Mouse (Mus musculus) ES-E14 (cell line): ENCODE measurements around the gene 2810459M11Rik. TPM values are rescaled to one million over a fixed set of nuclear protein-coding genes. Genes with fewer than 3 reads are reported as not detected.

Source experiments
- DNase-seq: peaks from one replicate; pipeline ENCODE4 v3.0.0-alpha.2; 2013; ENCODE audit warnings: low read depth, low spot score
- H3K27ac ChIP-seq: 2 replicates; pipeline ENCODE4 v1.5.1; 2012; ENCODE audit warnings: low read depth, mild to moderate bottlenecking, low read length, moderate library complexity, mixed read lengths; ENCODE audit not compliant: poor library complexity, insufficient read depth, severe bottlenecking
- H3K36me3 ChIP-seq: 2 replicates; pipeline ENCODE4 v1.6.1; 2012; ENCODE audit warnings: mild to moderate bottlenecking, low read length, moderate library complexity, mixed read lengths; ENCODE audit not compliant: control insufficient read depth, poor library complexity, insufficient read depth, severe bottlenecking
- H3K4me1 ChIP-seq, 2 experiments: fragments of 150-350 bp in 1 of 2; sonication (generic) in 1 of 2; 2 replicates each; pipeline ENCODE4 v1.6.1; 2012; ENCODE audit warnings: low read length in 2 of 2, mild to moderate bottlenecking in 1 of 2, mixed read lengths in 1 of 2; ENCODE audit not compliant: control insufficient read depth in 2 of 2, insufficient read depth in 2 of 2, poor library complexity in 1 of 2
- H3K4me3 ChIP-seq, 2 experiments: fragments of 150-350 bp in 1 of 2; sonication (generic) in 1 of 2; 2 replicates each; pipeline ENCODE4 v1.5.1; 2012; ENCODE audit warnings: low read length in 2 of 2, low read depth in 1 of 2, mild to moderate bottlenecking in 1 of 2, mixed read lengths in 1 of 2; ENCODE audit not compliant: insufficient read depth in 1 of 2, poor library complexity in 1 of 2, severe bottlenecking in 1 of 2
- H3K9ac ChIP-seq: 2 replicates; pipeline ENCODE4 v1.6.1; 2012; ENCODE audit warnings: low read depth, mild to moderate bottlenecking, low read length, mixed read lengths; ENCODE audit not compliant: poor library complexity, insufficient read depth, severe bottlenecking
- H3K9me3 ChIP-seq: fragments of 150-350 bp; sonication (generic); 2 replicates; pipeline ENCODE4 v1.6.1; 2012; ENCODE audit warnings: low read depth, mild to moderate bottlenecking, low read length; ENCODE audit not compliant: control insufficient read depth, insufficient read depth
- CHD2 ChIP-seq: IDR thresholded peaks from 2 replicates; pipeline ENCODE4 v1.6.1; 2014; ENCODE audit warnings: mild to moderate bottlenecking, low read depth, low read length, inconsistent platforms
- HCFC1 ChIP-seq: IDR thresholded peaks from 2 replicates; pipeline ENCODE4 v1.6.1; 2012; ENCODE audit warnings: low read length, inconsistent platforms, borderline replicate concordance; ENCODE audit not compliant: insufficient read depth
- MAFK ChIP-seq: IDR thresholded peaks from 2 replicates; pipeline ENCODE4 v1.6.1; 2014; ENCODE audit warnings: mild to moderate bottlenecking, low read depth, low read length, inconsistent platforms; ENCODE audit not compliant: insufficient read depth
- ZC3H11A ChIP-seq: IDR thresholded peaks from 2 replicates; pipeline ENCODE4 v1.6.1; 2012; ENCODE audit warnings: low read depth, mild to moderate bottlenecking, inconsistent platforms, low read length, borderline replicate concordance
- ZNF384 ChIP-seq: IDR thresholded peaks from 2 replicates; pipeline ENCODE4 v1.6.1; 2012; ENCODE audit warnings: low read depth, low read length, inconsistent platforms
- in situ Hi-C, 2 experiments: fragments of 600-800 bp; cut with MboI; formaldehyde crosslinking; loops; one replicate each; pipeline ENCODE4 v1.15.1; 2025; ENCODE audit warnings: low sequenced_read_pairs in 2 of 2, inconsistent platforms in 1 of 2; ENCODE audit not compliant: unreplicated experiment in 2 of 2
- total RNA-seq: library from RNA; depleted of rRNA; stranded (reverse); fragments of 300-350 nt; gene quantifications from 2 replicates; pipeline ENCODE4 v1.2.3, GENCODE M21; 2012; rRNA removed

The 2810459M11Rik gene
- 0.48 and 0.67 TPM in 2 replicates for total RNA-seq

DNA sequence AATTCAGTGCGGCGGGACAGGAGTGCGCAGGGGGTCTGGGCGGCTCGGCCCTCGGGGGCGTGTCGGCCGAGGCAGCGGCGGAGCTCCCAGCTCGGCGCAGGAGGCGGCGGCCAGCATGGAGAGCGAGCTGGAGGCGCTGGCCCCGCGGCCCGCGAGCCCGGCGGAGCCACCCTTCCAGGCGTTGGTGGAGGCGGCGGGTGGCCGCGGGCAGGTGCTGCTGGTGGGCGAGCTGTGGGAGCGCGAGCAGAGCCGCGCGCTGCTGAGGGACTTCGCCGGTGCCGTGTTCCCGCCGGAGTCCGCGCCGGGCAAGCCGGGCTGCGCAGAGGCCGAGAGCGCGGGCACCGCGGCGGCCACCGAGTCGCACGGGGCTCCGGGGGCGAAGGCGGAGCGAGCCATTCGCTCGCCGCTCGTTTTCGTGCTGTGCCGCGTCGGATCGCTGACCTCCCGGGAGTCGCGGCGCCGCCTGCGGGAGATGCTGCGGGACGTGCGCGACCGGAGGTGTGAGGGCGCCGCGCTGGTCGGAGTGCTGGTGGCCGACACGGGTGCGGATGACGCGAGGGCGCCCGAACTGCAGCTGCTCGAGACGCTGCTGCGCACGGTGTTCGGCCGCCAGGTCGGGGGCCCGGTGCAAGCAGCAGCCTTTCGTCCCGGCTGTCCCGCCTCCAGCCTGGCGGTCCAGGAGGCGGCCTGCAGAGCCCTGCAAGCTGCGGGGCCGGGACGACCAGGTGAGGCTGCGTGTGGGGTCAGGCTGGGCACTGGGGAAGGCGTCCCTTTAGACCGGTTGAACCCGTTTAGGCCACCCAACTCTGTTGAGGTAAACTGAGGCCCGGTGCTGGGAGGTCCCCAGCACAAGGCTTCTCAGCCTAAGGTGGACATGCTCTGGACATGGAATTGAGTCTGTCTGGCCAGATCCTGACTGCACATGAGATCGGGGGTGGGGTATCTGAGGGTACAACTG, at the start of gene 2810459M11Rik:
Gene 2810459M11Rik (plus strand): TSS at position 16 of the 958 bp plus-strand sequence.
- H3K27ac ChIP-seq = no peak within 1 kb of the TSS
- peak within 1 kb of the TSS; percentile 50 to 77; a peak in 3 of 4 replicates for H3K4me3 ChIP-seq
- DNase-seq = no peak
- H3K4me1 ChIP-seq = peaks cover 0 to 5% of the 10 kb centered on the region in 2 experiments; a peak in 2 of 4 replicates
- in situ Hi-C loops = no loop called here
- H3K36me3 ChIP-seq = no peaks in the 10 kb centered on the region
- H3K9me3 ChIP-seq = no peaks in the 10 kb centered on the region
- peak within 1 kb of the TSS; percentile 69 for H3K9ac ChIP-seq
- TF ChIP-seq HCFC1 (peak; percentile 33; the same call in 1 of the 2 replicates), MAFK (no peak), CHD2 (no peak), ZC3H11A (no peak), ZNF384 (no peak)

DNA sequence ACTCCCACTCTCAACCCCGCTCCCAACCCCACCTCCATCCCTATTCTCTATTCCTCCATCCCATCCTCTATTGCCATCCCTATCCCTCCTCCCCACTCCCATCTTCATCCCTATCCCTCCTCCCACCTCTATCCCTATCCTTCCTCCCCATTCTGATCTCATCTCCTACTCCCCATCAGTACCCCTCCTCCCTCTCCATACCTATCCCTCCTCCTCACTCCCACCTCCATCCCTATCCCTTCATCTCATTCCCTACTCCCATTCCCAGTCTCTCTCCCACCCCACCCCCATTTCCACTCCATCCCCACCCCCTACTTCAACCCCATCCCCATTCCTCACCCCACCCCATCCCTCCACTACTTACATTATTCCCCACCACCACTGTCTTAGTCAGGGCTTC, 48.4 kb upstream of the 2810459M11Rik start:
- Histone ChIP-seq H3K9me3 (no peaks in the 10 kb centered on the region), H3K9ac (no peak overlapping the region), H3K36me3 (no peaks in the 10 kb centered on the region), H3K4me3 (no peak overlapping the region), H3K27ac (no peak overlapping the region), H3K4me1 (peaks cover 4 to 5% of the 10 kb centered on the region in 2 experiments; a peak in 3 of 4 replicates)
- TF ChIP-seq HCFC1 (no peak), MAFK (no peak), ZNF384 (no peak), ZC3H11A (no peak), CHD2 (no peak)
- in situ Hi-C loops = no loop called here
- no peak for DNase-seq

DNA sequence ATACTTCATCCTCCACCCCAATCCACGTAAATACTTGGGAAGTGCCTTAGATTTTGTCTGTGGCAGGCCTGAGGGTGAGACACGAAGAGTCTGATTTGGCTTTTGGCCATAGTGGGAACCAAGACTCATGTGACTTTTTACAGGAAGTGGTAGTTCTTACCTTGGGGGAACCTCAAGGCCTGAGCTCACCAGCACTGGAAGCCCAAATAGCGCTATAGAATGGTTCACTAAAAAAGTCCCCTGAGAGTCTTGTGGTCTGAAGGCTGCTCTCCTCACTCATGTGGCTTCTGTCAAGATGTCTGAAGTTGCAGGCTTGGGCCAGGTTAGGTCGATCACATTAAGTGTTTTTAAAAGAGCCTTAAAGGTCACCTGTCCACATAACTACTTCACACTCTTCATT, 47.7 kb upstream of the 2810459M11Rik start:
- TF ChIP-seq CHD2 (no peak), MAFK (no peak), HCFC1 (no peak), ZC3H11A (no peak), ZNF384 (no peak)
- Histone ChIP-seq H3K9me3 (no peaks in the 10 kb centered on the region), H3K27ac (no peak overlapping the region), H3K9ac (no peak overlapping the region), H3K36me3 (no peaks in the 10 kb centered on the region), H3K4me3 (no peak overlapping the region), H3K4me1 (peaks cover 4 to 5% of the 10 kb centered on the region in 2 experiments; a peak in 3 of 4 replicates)
- in situ Hi-C loops = no loop called here
- DNase-seq = no peak

DNA sequence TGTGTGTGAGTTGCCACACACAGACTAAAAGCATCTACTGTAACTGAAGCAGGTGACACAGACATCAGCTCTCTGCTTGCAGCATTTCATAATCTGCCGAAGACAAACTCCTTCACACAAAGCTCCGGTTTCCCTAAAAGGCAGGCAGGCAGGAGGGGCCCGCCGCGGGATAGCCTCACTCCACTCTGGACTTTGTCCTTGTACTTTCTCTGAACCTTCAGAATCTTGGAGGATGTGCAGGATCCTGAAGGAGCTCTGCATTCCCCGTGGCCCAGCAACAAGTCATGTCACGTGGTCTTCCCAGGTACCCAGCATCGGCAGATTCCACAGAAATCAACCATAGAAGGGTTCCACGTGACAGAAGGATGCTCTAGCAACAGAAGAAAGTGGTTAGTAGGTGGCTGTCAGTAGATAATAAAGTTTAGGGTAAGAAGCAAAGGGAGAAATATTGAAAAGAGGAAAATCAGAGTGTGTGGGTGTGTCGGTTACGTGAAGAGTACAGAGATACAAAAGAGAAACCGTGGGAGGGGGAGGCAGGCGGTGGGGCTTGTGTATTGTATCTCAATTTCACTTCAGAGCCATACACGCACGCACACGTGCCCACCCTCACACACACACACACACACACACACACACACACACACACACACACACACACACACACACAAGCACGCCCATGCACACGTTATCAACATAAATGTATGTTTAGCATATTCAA, 45.7 kb upstream of the 2810459M11Rik start:
- TF ChIP-seq ZC3H11A (no peak), ZNF384 (no peak), HCFC1 (no peak), CHD2 (no peak), MAFK (no peak)
- no peak overlapping the region for H3K4me3 ChIP-seq
- no peak for DNase-seq
- no peaks in the 10 kb centered on the region for H3K9me3 ChIP-seq
- no peaks in the 10 kb centered on the region for H3K4me1 ChIP-seq
- no peak overlapping the region for H3K27ac ChIP-seq
- no peak overlapping the region for H3K9ac ChIP-seq
- in situ Hi-C loops = no loop called here
- H3K36me3 ChIP-seq = no peaks in the 10 kb centered on the region
